Mouse (Mus musculus): ENCODE data around the gene Wdfy4. TPM values are rescaled to one million over a fixed set of nuclear protein-coding genes. Genes with fewer than 3 reads are reported as not detected.

Gene Wdfy4
- polyA plus RNA-seq, 1 experiment from 2014 or later: 0.22 TPM

- ATAC-seq (ENCODE audit: insufficient number of reproducible peaks, insufficient read depth, low FRiP score, low TSS enrichment, low read depth): no peak
- Histone ChIP-seq H3K27ac (no peak overlapping the region), H3K27me3 (no peaks in the 10 kb centered on the region), H3K9ac (no peak overlapping the region), H3K4me3 (no peak overlapping the region), H3K9me3 (no peaks in the 10 kb centered on the region), H3K36me3 (no peaks in the 10 kb centered on the region), H3K4me2 (no peak overlapping the region), H3K4me1 (no peaks in the 10 kb centered on the region)
- WGBS: 87% methylated on average over 4 of the region's 4 CpGs
Observed at GRCm38 (mm10) chr14:32911187-32911586, 274.1 kb downstream of the Wdfy4 start.

Other genes starting within 250 kb of the Wdfy4 start
- 0.40 and 0.48 TPM in 2 replicates for gene Lrrc18, start 194.1 kb downstream of the Wdfy4 start, polyA plus RNA-seq (2015; fragmentation: Nextera tagmentation; extraction: Ambion mirVana)
- 4.1 and 8.3 TPM in 2 replicates for gene Arhgap22, start 28.5 kb upstream of the Wdfy4 start, polyA plus RNA-seq (2015; fragmentation: Nextera tagmentation; extraction: Ambion mirVana)

Data from embryonic facial prominence, embryonic 13.5 days (tissue).